In the genomic region with DNA sequence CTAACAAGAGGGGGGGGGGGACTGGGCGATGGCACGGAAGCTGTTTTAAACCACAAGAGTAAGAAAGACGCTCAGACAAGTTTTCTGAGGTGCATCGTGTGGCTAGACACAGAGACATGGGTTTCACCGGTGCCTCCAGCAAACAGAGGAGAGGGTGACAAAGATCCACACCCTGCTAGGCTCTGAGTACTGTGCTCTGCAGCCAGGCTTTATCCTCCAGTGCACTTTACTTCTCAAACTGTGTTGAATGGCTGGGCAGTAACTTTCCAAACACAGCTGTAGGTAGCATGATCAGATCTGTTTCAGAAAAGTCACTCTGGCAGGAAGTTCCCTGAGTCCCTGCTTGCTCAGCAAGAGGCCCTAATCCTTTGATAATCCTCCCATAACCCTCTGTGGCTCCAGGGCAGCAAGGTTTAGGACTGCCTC, we compare ENCODE assay signal across 11 mouse cellular contexts. TPM values are rescaled to one million over a fixed set of nuclear protein-coding genes. Genes with fewer than 3 reads are reported as not detected.
DNase-seq lines count a peak whose midpoint lies in the region; ATAC-seq and TF ChIP-seq lines count a peak whose summit lies in the region.
"Had no signal": no experiment of that assay in that cellular context is flagged by ENCODE, and none has a peak within 500 bp of the region (broad histone marks: within the 10 kb centered on the region; RNA-seq: fewer than 3 reads in every experiment).

No protein-coding gene starts in this region.

- H3K4me2 ChIP-seq in forebrain, embryonic 11.5 days (ENCODE audit: low read depth, low read length, severe bottlenecking): no peak overlapping the region

- ATAC-seq in forebrain, embryonic 11.5 days (replicated peaks; ENCODE audit: low FRiP score): no peak
- peak; percentile 37 for ATAC-seq in Patski

- POLR2A ChIA-PET in Patski (lab: Charles Lee): interaction anchor here (0.5 to 3.4 kb wide), 7 partner anchors 25 to 501 kb away, joined by 3 to 27 read pairs (median 3); a partner anchor contains a TSS

- peaks cover 32% of the 10 kb centered on the region for H3K4me1 ChIP-seq in forebrain, embryonic 10.5 days
- 0 out of 2 replicates have a peak, but pooled peaks cover 4% of the 10 kb centered on the region for H3K4me1 ChIP-seq in forebrain, embryonic 11.5 days (replicated peaks; ENCODE audit: control insufficient read depth, insufficient read depth, low read length)

- CTCF ChIA-PET in Patski (lab: Charles Lee): interaction anchor here (0.7 to 2.3 kb wide), 6 partner anchors 9 to 303 kb away, joined by 3 to 10 read pairs (median 4); no protein-coding TSS in a partner anchor

- H3K4me3 ChIP-seq in forebrain, embryonic 10.5 days: no peak overlapping the region
- H3K4me3 ChIP-seq in forebrain, embryonic 11.5 days (ENCODE audit: low read depth, low read length): no peak overlapping the region
- H3K4me3 ChIP-seq in gastrocnemius, adult 2 months: no peak overlapping the region
- H3K4me3 ChIP-seq: myocyte had no signal

- TF ChIP-seq CTCF in Patski (IDR thresholded peaks at IDR 0.05): no peak
- no peak for TF ChIP-seq CTCF in gastrocnemius, adult 2 months (IDR thresholded peaks at IDR 0.05)

- 11% methylated on average over 5 of the region's 5 CpGs for WGBS in forebrain, embryonic 10.5 days
- under 1% methylated on average over 5 of the region's 5 CpGs for WGBS in forebrain, embryonic 11.5 days

- H3K27me3 ChIP-seq in forebrain, embryonic 10.5 days (ENCODE audit: poor library complexity, severe bottlenecking): no peaks in the 10 kb centered on the region
- no peaks in the 10 kb centered on the region for H3K27me3 ChIP-seq in forebrain, embryonic 11.5 days (ENCODE audit: control insufficient read depth, insufficient read depth, low read length)
- no peaks in the 10 kb centered on the region for H3K27me3 ChIP-seq in Patski

- DNase-seq in forebrain, embryonic 10.5 days (ENCODE audit: extremely low spot score, low spot score): peak; percentile 21
- DNase-seq in forebrain, embryonic 11.5 days (ENCODE audit: low spot score): no peak
- DNase-seq in Patski (ENCODE audit: low read depth, low spot score): peak; percentile 87
- peak; percentile 63 for DNase-seq in induced T-regulatory cell, adult 2 months (ENCODE audit: low read depth)
- DNase-seq in retina, postnatal 7 days (ENCODE audit: low read depth, low spot score): peak; percentile 33
- DNase-seq in urinary bladder, postnatal 14 days (ENCODE audit: low spot score): no peak
- no peak for DNase-seq in frontal cortex, postnatal 14 days (ENCODE audit: low spot score in 2 of 2)
- no peak for DNase-seq in gastrocnemius, adult 2 months
- DNase-seq: adrenal gland, adult 2 months; cerebellum, adult 11-12 months had no signal

- intact Hi-C loops in gastrocnemius, adult 2 months (cut with DNase I): no loop called here

- in situ Hi-C loops in Patski (cut with MboI; ENCODE audit: low pct_unique_long_range_greater_than_20kb): loop anchor here (5.0 kb wide), 2 partner anchors 45 to 175 kb away; a partner anchor contains a TSS

- no peak overlapping the region for H3K9ac ChIP-seq in forebrain, embryonic 11.5 days (ENCODE audit: low read length)

- H3K36me3 ChIP-seq in forebrain, embryonic 10.5 days (replicated peaks): no peaks in the 10 kb centered on the region
- no peaks in the 10 kb centered on the region for H3K36me3 ChIP-seq in forebrain, embryonic 11.5 days (ENCODE audit: control insufficient read depth, insufficient read depth, low read length)

- H3K27ac ChIP-seq in forebrain, embryonic 10.5 days: peak overlapping the region; percentile 69
- H3K27ac ChIP-seq in forebrain, embryonic 11.5 days (ENCODE audit: low read depth, low read length): no peak overlapping the region
- no peak overlapping the region for H3K27ac ChIP-seq in gastrocnemius, adult 2 months

- no peaks in the 10 kb centered on the region for H3K9me3 ChIP-seq in forebrain, embryonic 10.5 days
- H3K9me3 ChIP-seq in forebrain, embryonic 11.5 days (ENCODE audit: control insufficient read depth, low read length): no peaks in the 10 kb centered on the region

RNA-seq across cellular contexts. Expression of a gene that starts 43.0 kb away (rescaled TPM):
- polyA plus RNA-seq in forebrain, embryonic 10.5 days (2016; fragmentation: Nextera tagmentation; extraction: Ambion mirVana): 42.8 and 45.1 TPM in 2 replicates
- 64.6 and 72.1 TPM in 2 replicates for polyA plus RNA-seq in forebrain, embryonic 11.5 days (2014; fragmentation: Nextera tagmentation; extraction: Ambion mirVana)
- 459 TPM for polyA plus RNA-seq in Patski (2021)
- total RNA-seq in gastrocnemius, adult 2 months (2021): 10 to 100 TPM; 34.3 to 48.7 TPM

Comparison
In these comparisons a context has a peak if more than half of its experiments do, and no peak if none do; other contexts are left out.
1. DNase-seq: peak in forebrain, embryonic 10.5 days (single experiment), Patski (single experiment), induced T-regulatory cell, adult 2 months (single experiment) and retina, postnatal 7 days (single experiment); none in forebrain, embryonic 11.5 days (single experiment), urinary bladder, postnatal 14 days (single experiment), frontal cortex, postnatal 14 days (0 of 2) and gastrocnemius, adult 2 months (single experiment).